Mouse (Mus musculus): ENCODE measurements at regions not wholly inside any gene's neighbourhood (a gene's known extent, or its start where the extent isn't known, plus 50 kb on each side); places are given as distances from the start of the nearest gene placed in this dataset.

DNA sequence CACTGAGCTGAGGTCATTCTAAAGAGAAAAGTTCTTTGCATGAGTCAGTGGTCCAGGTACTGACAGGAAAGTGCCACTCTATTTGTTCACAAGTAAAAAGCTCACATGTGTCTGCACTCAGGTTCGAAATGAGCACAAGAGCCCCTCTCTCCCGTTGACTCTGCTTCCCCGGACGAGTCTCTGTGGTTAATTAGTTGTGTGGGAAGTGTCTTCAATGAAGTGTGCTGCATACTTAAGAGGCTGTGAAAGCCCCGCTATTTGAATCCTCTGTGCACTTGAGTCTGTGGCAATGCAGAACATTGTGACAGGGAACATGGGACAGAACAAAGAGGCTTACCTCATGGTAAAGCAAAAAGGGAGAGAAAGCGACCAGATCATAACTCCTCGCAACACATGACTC lies 297.0 kb downstream of the Ostf1 start:
- TF ChIP-seq POLR2A (IDR thresholded peaks at IDR 0.05; ENCODE audit: extremely low read depth, insufficient read depth, low read length): no peak
- TF ChIP-seq CTCF (IDR thresholded peaks at IDR 0.05; ENCODE audit: low read depth, low read length): no peak
